Mouse (Mus musculus) limb, embryonic 14.5 days (tissue): Measurements from ENCODE around the gene Prmt8. TPM values are rescaled to one million over a fixed set of nuclear protein-coding genes. Genes with fewer than 3 reads are reported as not detected.

Source experiments
- ATAC-seq: fragments of 200-750 bp; cut with Nextera tagmentation; 2 replicates; pipeline ENCODE4 v1.8.0; 2017; ENCODE audit warnings: low read depth, moderate number of reproducible peaks, moderate TSS enrichment; ENCODE audit not compliant: low FRiP score
- DNase-seq: peaks from one replicate; pipeline ENCODE4 v3.0.0-alpha.2; 2015; ENCODE audit warnings: low spot score
- H3K27ac ChIP-seq: fragments of 300-500 bp; sonication (generic); replicated peaks from 2 replicates; pipeline ENCODE4 v1.5.1; 2014; ENCODE audit warnings: low read depth, mild to moderate bottlenecking, low read length, moderate library complexity, mixed read lengths
- H3K27me3 ChIP-seq: fragments of 300-500 bp; sonication (generic); 2 replicates; pipeline ENCODE4 v1.6.1; 2014; ENCODE audit warnings: low read length, mixed read lengths; ENCODE audit not compliant: control insufficient read depth, insufficient read depth
- H3K36me3 ChIP-seq: fragments of 300-500 bp; sonication (generic); 2 replicates; pipeline ENCODE4 v1.6.1; 2014; ENCODE audit warnings: mild to moderate bottlenecking, low read length, moderate library complexity, mixed read lengths; ENCODE audit not compliant: control insufficient read depth, insufficient read depth
- H3K4me1 ChIP-seq: fragments of 300-500 bp; sonication (generic); 2 replicates; pipeline ENCODE4 v1.6.1; 2014; ENCODE audit warnings: antibody characterized with exemption, low read length, mixed read lengths; ENCODE audit not compliant: control insufficient read depth, insufficient read depth
- H3K4me2 ChIP-seq: fragments of 300-500 bp; sonication (generic); replicated peaks from 2 replicates; pipeline ENCODE4 v1.6.1; 2014; ENCODE audit warnings: low read depth, mild to moderate bottlenecking, low read length, moderate library complexity; ENCODE audit not compliant: severe bottlenecking
- H3K4me3 ChIP-seq: fragments of 300-500 bp; sonication (generic); replicated peaks from 2 replicates; pipeline ENCODE4 v1.5.1; 2014; ENCODE audit warnings: low read length
- H3K9ac ChIP-seq: fragments of 300-500 bp; sonication (generic); 2 replicates; pipeline ENCODE4 v1.6.1; 2014; ENCODE audit warnings: mild to moderate bottlenecking, low read depth, low read length, moderate library complexity; ENCODE audit not compliant: severe bottlenecking
- H3K9me3 ChIP-seq: fragments of 300-500 bp; sonication (generic); 2 replicates; pipeline ENCODE4 v1.6.1; 2016; ENCODE audit warnings: low read length; ENCODE audit not compliant: control insufficient read depth
- POLR2A ChIP-seq: fragments of 200-500 bp; IDR thresholded peaks from 2 replicates; pipeline ENCODE4 v1.8.0; 2012; ENCODE audit warnings: inconsistent platforms, mild to moderate bottlenecking, moderate library complexity, borderline replicate concordance; ENCODE audit not compliant: insufficient read depth, insufficient read length; ENCODE audit errors: extremely low read depth
- WGBS: fragments of 180-500 bp; shearing (Covaris S2); extraction: QIAGEN DNeasy Blood & Tissue Kit; methylation state at CpG from one replicate; pipeline ENCODE4 v1.1.7; 2014; 5-methylcytosine and 5-hydroxymethylcytosine counted together
- polyA plus RNA-seq, 2 experiments: library from polyadenylated mRNA; depleted of rRNA in 1 of 2; stranded (reverse) in 1 of 2; unstranded in 1 of 2; fragments of >200 nt; fragmentation: Nextera tagmentation in 1 of 2; extraction: Ambion mirVana in 1 of 2; gene quantifications; 2 replicates each; pipeline versions ENCODE4 v1.2.1 to v1.2.3; 2012 to 2014

Gene Prmt8
- polyA plus RNA-seq, 2 experiments: 0.31 to 0.34 TPM

GRCm38 (mm10) chr6:127768621-127769274, 524 bp downstream of the Prmt8 start:
- 0% methylated on average over 39 of the region's 64 CpGs for WGBS
- no peak for DNase-seq

DNA sequence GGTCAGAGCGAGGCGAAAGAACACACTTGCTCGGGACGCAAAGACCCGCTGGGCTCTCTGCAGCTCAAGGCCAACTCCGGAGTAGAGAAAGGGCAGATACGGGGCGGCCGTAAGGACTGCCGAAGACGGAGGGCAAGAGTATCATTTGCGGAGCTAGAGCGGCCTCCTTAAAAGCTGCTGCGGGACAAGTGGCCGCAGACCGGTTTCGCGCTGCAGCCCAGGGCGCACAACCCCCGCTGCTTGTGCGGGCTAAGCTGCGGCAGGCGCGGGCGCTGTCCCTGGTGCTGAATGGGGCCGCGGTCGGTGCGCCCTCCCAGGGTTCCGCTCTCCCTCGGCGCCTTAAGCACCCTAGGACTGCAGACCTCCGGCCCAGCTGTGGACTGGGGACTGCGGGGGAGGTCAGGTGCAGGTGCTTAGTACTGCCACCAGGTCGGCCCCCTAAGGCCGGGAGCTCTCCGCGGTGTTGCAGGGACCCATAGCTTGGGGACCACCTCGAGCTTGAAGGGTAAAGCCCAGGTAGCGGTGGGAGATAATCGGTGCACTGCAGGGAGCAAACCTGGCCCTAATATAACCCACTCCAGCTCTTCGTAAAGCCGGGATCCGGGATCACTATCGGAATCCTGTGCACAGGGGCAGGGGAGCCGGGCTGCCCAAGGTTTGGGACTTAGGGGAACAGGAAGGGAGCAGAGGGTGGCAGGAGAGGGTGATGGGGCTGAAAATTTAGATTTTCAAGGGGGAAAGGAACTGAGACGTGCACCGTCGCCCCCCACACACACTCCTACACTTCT, 1.4 kb downstream of the Prmt8 start:
- WGBS: 1% methylated on average over 48 of the region's 49 CpGs
- H3K9ac ChIP-seq: no peak overlapping the region
- no peak overlapping the region for H3K27ac ChIP-seq
- H3K4me3 ChIP-seq: peak overlapping the region; percentile 44
- ATAC-seq (peak; percentile 60), DNase-seq (peak; percentile 73)
- peaks cover 66% of the 10 kb centered on the region for H3K27me3 ChIP-seq
- H3K36me3 ChIP-seq: no peaks in the 10 kb centered on the region
- peaks cover 10% of the 10 kb centered on the region; the same call in 1 of the 2 replicates for H3K4me1 ChIP-seq
- H3K9me3 ChIP-seq: no peaks in the 10 kb centered on the region
- H3K4me2 ChIP-seq: peak overlapping the region; percentile 79
- TF ChIP-seq POLR2A: no peak

More at GRCm38 (mm10) chr6:127768621-127769274, 524 bp downstream of the Prmt8 start:
- peak overlapping the region; percentile 79 for H3K4me2 ChIP-seq
- no peaks in the 10 kb centered on the region for H3K36me3 ChIP-seq
- H3K9ac ChIP-seq: no peak overlapping the region
- H3K4me1 ChIP-seq: peaks cover 10% of the 10 kb centered on the region; the same call in 1 of the 2 replicates
- peaks cover 66% of the 10 kb centered on the region for H3K27me3 ChIP-seq
- no peak for ATAC-seq
- TF ChIP-seq POLR2A: no peak
- H3K9me3 ChIP-seq: no peaks in the 10 kb centered on the region
- no peak overlapping the region for H3K27ac ChIP-seq
- H3K4me3 ChIP-seq: peak overlapping the region; percentile 44

GRCm38 (mm10) chr6:127767201-127767705, 2.0 kb downstream of the Prmt8 start:
- peak overlapping the region; percentile 79 for H3K4me2 ChIP-seq
- WGBS: 2% methylated on average over 18 of the region's 18 CpGs
- no peak overlapping the region for H3K27ac ChIP-seq
- peak overlapping the region; percentile 44 for H3K4me3 ChIP-seq
- peaks cover 10% of the 10 kb centered on the region; the same call in 1 of the 2 replicates for H3K4me1 ChIP-seq
- H3K36me3 ChIP-seq: no peaks in the 10 kb centered on the region
- DNase-seq: no peak
- no peak for ATAC-seq
- H3K27me3 ChIP-seq: peaks cover 66% of the 10 kb centered on the region
- no peak for TF ChIP-seq POLR2A
- no peaks in the 10 kb centered on the region for H3K9me3 ChIP-seq
- no peak overlapping the region for H3K9ac ChIP-seq

- Histone ChIP-seq H3K4me3 (no peak overlapping the region; the same call in 1 of the 2 replicates), H3K4me1 (peaks cover 10% of the 10 kb centered on the region; the same call in 1 of the 2 replicates), H3K27ac (no peak overlapping the region), H3K36me3 (no peaks in the 10 kb centered on the region), H3K27me3 (peaks cover 66% of the 10 kb centered on the region), H3K9me3 (no peaks in the 10 kb centered on the region), H3K4me2 (peak overlapping the region; percentile 17), H3K9ac (no peak overlapping the region)
- TF ChIP-seq POLR2A: no peak
- no peak; the same call in 1 of the 2 replicates for ATAC-seq
- under 1% methylated on average over 28 of the region's 28 CpGs for WGBS
- DNase-seq: no peak
Measured at GRCm38 (mm10) chr6:127766641-127767200, 2.6 kb downstream of the Prmt8 start.

DNA sequence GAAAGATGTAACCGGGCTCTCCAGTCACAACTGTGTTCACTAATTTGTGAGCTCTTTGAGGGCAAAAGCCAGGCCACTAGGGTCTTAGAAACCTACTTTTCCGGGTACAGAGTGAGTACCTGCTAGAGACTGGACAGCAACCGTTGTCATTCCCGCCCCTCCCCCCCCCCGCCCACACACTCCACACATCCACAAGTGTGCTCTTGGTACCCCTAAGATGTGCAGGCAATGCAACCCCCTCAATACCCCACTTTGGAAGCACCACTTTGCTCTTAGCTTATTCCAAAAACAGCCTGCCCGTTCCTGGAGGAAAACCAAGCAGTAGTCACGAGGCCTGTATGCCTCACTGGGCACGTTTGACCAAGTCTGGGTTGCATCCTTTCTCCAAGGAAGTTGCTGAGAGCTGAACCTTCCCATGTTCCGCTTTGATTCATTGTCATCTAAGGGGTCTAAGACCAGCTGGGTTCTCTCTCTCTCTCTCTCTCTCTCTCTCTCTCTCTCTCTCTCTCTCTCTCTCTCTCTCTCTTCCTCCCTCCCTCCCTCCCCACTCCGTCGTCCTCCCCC, 3.1 kb downstream of the Prmt8 start:
- Histone ChIP-seq H3K4me3 (no peak overlapping the region), H3K4me2 (peak overlapping the region; percentile 17; the same call in 1 of the 2 replicates), H3K4me1 (peaks cover 10% of the 10 kb centered on the region; the same call in 1 of the 2 replicates), H3K9ac (no peak overlapping the region), H3K27ac (no peak overlapping the region), H3K27me3 (peaks cover 64% of the 10 kb centered on the region), H3K9me3 (no peaks in the 10 kb centered on the region), H3K36me3 (no peaks in the 10 kb centered on the region)
- ATAC-seq: no peak
- WGBS: 8% methylated on average over 9 of the region's 11 CpGs
- DNase-seq: no peak
- TF ChIP-seq POLR2A: no peak
